Mouse (Mus musculus): ENCODE data around the gene Lrrk1.

DNA sequence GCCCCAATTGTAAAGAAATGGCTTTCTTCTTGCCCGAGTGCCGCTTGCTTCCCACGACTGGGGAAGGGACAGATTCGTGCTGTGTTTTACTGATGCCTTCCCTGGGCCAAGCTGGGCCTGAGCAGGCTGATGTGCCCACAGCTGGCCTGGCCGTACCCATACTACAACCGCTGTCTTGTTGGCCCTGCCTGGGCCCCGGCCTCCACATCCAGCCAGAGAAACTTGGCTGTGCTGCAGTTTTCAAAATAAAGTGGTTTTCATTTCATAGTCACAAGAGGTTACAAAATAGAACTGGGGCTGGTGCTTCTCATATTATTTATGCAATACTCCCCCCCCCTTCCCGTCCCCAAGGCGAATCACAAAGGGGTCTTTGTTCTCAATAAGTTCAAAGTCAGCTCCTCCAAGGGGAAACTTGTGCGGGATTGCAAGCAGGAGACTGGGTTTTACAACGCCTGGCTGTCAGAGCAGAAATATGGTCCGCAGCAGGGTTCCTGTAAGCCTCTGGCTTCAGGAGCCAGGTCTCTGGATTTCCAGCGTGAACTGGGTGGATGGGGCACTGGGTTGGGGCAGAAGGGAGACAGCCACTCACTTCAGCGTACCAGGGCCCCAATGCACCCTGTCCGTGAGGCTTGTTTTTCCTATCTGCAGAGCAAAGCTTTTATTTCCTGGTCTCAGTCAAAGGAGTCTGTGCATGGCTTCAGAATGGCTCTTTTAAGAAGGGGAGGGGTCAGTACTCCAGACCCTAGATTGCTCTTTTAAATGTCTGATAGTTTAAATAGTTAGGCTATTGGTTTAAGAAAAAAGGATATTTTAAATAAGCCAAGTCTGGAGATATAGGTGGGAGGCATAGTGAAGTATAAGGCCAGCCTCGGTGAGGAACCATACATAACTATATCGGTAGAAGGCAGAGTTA is 157.3 kb downstream of the Lrrk1 start:
- TF ChIP-seq CTCF (IDR thresholded peaks at IDR 0.05; ENCODE audit: borderline replicate concordance, insufficient read depth, low read length) (no peak), POLR2A (IDR thresholded peaks at IDR 0.05; ENCODE audit: low read depth, low read length) (no peak)
